Mouse (Mus musculus): ENCODE results near the gene Ivns1abp.
"Not testable (repeated sequence)": the region's sequence is repeated elsewhere in the genome, so short reads cannot be mapped to it uniquely, and the experiment has no call there.

The Ivns1abp gene

DNA sequence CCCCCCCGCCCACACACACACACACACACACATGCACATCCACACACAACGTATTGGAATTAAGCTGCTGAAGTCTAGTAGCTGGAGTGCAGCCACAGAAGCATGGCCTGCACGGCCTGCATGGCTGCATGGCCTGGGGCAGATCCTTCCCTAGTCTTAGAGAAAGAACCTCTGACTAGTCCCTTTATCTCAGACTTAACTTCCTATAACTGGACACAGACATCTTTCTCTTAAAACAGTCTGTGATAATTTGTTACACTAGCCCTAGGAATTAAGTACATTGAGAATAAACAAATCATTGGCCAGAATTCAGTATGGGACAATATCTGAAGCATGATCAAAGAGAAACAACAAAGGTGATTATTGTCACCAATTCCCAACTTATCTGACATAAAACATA, 2.0 kb upstream of the Ivns1abp start:
- no peak for DNase-seq

DNA sequence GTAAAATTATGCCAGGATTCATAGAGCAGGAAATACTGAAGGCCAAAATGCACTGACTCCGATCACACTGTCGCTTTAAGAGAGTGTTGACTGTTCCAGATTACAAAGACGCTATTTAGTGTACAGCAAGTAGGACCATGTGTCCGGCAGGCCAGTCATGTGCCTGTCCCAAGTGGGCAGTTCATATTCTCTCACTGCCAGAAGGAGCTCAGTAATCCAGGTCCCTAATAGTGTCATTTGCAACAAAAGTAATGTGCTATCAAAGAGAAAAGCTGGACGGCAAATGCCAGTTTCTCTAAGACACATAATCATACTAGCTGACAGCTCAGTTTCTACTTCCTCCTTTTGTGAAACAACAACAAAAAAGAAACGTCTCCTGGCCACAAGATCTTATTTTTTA, 1.3 kb upstream of the Ivns1abp start:
- DNase-seq = no peak

DNA sequence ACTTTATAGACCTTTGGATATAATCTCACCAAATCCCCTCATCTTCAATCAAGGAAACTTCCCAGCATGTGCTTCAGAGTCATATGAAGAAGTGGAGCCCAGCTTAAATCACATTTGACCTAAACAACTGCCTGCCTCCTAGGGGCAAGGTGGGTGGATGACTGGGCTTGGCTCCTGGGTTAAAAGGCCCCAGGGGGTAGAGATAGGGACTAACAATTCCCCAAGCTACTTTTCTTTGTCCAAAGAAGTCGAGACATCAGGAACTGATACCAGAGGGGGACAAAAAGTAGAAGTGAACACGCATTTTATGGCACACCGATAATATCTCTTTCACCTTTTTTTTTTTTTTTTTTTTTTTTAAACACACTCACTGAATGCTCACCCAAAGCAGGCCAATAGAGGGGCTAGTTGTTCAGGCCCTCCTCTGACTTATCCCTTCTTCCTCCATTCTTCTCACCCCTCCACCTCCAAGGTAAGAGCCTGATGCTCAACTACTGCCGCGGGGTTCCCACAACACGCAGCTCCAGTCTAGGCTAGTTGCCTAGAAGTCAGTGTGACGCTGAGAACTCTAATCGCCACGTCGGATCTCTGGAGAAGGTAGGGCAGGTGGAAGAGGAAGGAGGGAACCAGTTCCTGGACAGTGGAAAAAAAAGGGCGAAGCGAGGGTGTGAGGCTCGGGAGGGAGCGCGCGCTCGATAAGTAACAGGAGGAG, 550 bp upstream of the Ivns1abp start:
- peak; percentile 29 for DNase-seq

DNA sequence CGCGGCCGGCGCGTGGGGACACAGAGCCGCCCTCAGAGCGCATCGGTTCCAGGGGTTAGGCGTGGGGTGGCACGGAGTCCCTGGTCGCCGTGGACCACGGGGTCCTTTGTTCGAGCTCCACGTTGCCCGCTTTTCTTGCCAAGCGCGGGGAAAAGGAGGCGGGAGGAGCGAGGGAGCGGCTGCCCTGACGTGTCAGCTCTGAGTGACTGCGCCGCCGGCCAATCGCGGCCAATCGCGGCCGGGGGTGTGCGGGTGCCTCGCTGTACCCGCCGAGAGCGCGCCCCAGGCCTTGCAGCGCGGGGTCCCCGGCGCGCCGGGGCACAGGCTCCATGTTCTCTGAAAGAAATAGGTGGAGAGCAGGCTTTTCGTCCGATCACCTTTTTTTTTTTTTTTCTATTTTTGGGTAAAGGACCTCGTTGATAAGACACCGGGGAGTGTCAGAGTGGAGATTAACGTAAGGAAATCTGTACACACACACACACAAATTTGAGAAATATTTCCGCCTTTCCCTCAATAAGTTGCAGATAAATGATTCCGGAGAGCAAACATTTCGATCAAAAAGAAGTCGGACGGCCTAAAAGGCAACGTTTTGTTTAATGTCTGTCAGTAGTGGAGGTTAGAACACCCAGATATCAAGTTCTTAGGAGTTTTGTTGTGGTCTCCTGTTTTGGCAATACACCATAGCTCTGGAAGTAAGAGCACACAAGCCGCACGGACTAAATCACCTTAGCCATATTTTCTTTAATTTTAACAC, 1.0 kb downstream of the Ivns1abp start:
- peak; percentile 95 for DNase-seq

DNA sequence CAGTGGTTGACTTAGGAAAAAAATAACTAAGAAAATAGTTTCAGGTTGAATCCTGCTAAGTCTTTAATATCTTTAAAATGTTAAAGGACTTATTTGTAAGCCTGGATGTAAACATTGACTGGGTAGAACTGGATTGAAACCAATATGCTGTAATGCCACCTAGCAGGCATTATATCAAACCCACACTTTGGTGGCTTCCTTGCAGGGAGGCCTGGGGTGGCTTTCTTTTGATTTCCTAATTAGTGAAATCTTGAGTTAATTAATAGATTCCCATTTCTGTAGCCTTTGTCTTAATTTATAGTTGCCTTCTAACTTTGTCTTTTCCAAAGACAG, 1.6 kb downstream of the Ivns1abp start:
- DNase-seq = no peak

DNA sequence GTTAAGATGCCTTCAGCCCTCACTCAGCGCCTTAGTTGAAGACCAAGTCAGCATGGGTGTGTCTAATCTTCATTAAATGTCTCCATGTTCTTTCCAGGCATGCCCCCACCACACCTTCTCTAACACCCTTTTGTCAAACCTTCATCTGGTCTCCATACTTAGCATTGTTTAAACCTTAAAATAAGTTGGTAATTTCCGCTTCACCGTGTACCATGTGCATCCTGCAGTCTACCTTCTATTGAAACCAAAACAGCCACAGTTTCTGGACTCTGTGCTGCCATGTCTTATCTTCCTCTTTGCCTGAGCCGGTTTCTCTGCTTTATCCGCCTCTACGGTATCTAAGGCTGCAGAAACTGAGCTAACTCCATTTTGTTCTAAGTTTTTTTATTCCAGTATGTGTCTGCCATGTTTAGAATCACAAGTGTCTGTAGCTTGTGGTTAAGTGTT, 2.4 kb downstream of the Ivns1abp start:
- no peak for DNase-seq

DNA sequence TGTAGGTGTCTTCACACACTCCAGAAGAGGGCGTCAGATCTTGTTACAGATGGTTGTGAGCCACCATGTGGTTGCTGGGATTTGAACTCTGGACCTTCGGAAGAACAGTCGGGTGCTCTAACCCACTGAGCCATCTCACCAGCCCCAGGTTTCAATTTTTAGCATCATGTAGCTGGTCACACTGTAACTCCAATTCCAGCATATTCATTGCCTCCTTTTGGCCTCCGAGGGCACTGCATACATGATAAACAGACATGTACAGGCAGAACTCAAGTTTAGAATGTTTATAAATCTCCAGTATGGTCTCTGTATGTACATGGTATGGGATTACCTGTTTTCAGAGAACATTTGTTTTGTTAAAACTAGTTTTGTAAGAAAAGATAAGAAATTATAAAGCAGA, 4.0 kb downstream of the Ivns1abp start:
- not testable (repeated sequence) for DNase-seq

DNA sequence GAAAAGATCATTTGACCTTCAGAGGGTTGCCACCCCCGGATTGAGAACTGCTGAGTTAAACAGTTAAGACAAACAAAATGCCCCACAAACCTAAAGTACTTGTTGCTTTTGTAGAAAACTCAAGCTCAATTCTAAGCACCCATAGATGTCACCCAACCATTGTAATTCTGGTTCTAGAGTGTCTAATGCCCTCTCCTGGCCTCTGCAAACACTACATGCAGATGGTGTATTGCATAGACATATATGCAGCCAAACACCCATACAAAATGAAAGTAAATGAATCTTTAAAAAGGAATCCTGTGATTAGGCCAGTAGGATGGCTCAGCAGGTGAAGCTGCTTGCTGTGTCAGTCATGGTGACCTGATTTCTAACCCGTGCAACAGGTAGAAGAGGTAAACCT, 8.6 kb downstream of the Ivns1abp start:
- no peak for DNase-seq

DNA sequence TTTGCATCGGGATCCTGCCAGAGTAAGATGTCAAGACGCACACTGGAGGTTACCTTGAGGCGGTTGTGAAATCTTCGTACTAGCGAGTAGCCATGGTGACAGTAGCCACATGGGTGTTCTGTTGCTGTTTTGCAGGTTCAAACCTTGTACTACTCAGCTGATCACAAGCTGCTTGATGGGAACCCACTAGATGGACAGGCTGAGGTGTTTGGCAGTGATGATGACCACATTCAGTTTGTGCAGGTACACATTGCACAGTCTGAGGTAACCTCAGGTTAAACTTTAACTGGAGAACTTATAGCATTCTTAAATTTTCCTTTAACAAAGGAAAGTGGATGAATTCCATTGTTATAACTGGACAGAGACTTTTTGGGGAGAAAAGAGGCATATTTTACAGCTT, 11.7 kb downstream of the Ivns1abp start:
- no peak for DNase-seq

DNA sequence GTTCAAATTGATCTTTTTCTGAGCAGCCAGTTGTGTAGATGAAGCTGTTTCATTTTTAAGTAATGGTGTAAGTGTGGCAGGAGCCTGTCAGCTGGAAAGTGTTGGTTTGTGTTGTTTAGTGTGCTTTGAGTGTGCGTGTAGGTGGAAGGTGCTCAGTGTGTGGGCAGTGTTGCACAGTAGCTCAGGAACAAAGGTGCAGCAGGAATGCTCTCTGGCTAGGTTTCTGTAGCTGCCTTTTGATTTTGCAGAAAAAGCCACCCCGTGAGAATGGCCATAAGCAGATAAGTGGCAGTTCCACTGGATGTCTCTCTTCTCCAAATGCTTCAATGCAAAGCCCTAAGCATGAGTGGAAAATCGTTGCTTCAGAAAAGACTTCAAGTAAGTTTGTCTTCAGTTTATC, 15.1 kb downstream of the Ivns1abp start:
- DNase-seq = no peak

DNA sequence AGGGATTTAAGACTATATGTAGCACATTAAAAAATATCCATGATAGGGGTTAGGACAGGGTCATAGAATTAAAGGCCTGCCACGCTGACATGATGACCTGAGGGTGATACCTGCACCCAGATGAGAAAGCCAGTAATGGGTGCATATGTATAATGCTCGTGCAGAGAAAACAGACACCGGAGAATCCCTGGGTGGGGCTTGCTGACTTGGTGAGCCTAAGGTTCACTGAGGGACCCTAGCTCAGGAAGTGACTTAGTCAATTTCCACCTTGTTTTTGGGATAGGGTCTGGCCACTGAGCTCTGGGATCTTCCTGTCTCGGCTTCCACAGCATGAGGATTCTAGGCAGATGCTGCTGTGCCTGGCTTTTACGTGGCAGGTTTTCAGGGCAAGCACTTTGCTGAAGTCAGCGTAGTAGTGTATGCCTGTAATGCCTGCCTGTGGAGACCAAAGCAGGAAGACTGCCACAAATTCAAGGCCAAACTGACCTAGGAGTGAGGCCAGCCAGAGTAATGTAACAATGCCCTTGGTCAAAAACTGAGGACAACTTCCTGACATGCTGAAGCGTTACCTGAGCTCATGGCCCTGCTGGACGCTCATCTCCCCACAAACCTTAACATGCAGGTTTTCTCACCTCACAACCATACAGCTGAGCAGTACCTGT, 22.8 kb downstream of the Ivns1abp start:
- DNase-seq = no peak

DNA sequence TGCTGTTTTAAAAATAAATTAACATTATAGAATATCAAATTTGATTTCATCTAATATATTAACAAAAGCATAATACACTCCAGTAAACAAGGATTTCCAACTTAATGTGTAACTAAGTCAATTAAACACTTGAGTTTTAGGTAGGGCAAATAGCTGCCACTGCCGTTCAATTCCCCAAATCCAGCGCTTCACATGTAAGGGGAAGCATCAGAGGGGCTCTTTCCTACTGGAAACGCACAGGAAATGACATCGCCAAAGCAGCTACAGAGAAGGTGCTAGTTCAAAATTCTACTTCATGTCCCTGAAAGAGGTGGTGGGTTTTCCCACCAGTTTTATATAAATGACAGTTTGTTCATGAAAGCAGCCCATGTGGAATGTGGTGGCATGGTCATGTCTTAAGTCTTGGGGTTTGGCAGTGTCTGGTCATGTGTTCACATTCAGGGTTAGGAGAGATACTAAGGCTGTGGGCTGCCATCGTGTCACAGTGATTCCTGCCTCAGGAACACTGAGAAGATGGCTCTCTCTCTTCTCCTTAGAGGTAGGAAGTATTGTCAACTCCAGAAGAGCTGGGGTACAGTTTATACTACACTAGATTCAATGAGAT, 23.5 kb downstream of the Ivns1abp start:
- no peak for DNase-seq

DNA sequence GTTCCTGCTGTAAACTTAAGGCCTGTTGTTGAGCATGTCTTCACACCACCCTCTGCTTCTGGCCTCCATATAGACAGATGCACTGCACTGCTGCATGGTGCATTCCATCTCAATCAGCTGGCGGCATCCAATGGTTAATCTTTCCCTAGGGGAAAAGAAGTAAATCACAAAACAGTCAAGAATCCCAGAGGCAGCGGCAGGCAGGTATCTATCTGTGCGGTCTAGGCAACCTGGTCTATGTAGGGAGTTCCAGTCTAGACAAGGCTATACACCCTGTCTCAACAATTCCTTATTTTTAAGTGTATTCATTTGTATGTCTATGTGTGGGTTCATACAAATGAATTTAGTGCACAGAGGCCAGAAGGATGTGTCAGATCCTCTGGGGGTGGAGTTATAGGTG, 24.2 kb downstream of the Ivns1abp start:
- no peak for DNase-seq

DNA sequence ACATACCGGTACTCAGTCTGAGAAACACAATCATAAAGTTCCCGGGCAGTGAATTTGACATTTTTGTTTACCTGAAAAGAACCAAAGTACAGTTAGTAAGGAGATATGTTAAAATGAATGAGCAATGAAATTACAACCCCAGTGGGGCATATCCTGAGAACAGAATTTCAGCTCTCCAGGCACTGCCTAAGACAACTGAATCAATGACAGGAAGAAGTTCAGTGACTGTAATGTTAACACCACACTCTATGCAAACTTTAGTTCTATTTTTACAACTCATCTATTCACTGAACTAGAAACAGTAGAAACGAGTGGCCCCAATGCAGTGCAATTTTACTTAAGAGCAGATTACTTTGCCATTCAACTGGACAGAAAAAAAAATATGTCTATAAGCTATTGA, 26.3 kb downstream of the Ivns1abp start:
- no peak for DNase-seq

DNA sequence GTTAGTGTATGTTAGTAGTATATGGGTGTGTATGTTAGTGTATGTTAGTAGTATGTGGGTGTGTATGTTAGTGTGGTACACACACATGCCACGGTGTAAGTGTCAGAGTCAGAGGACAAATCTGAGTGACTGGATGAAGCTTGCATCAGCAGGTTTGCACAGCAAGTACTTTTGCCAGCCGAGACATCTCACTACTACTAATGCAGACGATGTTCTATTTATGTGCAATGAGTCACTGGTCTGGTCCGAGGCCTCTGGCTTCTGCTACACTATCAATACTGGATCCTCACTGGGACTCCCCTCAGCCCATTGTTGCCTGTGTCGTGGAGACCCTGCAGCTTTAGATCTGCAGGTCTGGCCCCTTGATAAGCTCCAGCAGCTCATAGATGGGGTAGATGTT, 27.3 kb downstream of the Ivns1abp start:
- DNase-seq = no peak

DNA sequence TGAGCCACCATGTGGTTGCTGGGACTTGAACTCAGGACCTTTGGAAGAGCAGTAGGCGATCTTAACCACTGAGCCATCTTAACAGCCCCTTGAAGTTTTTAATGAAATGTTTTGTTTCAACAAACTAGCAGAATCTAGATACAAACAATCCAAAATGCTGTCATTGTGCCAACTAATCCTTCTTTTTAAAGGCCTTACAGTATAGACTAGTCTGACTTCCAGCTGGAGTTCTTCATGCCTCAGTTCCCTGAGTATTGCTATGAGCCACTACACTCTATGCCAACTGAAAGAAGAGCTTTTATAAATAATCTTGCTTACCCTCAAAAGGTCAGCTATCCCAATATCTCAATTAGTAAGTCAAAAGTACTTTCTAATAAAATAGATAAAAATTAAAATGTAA, 28.5 kb downstream of the Ivns1abp start:
- no peak for DNase-seq

DNA sequence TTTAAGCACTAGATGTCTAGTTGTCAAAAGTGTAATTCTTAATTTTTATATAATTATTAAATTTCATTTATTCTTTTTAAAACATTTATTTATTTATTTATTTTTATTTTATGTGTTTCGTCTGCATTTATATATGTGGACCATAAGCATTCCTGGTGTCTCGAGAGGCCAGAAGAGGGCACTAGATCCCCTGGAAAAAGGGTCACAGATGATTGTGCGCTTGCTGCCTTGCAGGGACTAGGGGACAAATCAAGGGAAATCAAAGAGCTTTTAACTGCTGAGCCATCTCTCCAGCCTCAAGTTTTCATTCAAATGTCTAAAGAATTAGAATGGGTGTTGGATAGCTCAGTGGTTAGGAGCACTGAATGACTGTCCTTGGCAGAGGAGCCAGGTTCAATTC, 33.1 kb downstream of the Ivns1abp start:
- DNase-seq = no peak

DNA sequence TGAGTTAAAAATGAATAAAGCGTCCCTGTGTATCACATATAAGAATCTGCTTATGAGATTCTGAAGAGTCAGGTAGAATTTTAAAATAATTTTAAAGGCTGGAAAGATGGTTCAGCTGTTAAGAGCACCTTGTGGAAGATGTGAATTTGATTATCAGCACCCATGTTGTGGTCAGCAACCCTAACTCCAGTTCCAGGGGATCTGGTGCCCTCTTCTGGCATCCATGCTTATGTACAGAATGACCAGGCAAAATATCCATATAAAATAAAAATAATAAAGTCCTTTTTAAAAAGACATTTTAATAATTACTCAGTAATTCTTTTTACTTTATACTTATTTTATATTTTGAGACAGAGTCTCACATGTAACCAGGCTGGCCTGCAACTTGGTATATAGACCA, 45.8 kb downstream of the Ivns1abp start:
- no peak for DNase-seq

DNA sequence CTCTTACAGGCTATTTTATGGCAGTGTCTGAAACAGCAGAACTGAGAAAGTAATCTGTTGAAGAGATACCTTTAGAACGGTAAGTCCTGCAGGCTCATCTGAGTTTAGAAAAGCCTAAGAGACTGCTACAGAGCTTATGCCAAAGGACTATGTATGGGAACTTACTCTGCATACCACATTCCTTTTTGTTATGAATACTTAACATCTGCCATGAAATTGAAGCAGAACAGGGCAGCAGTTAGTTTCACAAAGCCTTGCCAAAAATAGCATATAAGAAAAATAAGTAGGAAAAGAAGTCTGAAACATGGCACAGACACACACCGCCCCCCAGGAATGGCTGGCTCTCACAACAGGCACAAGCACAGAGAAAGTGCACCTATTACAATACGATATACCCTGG, 65.5 kb downstream of the Ivns1abp start:
- no peak for DNase-seq
